In the genomic region with DNA sequence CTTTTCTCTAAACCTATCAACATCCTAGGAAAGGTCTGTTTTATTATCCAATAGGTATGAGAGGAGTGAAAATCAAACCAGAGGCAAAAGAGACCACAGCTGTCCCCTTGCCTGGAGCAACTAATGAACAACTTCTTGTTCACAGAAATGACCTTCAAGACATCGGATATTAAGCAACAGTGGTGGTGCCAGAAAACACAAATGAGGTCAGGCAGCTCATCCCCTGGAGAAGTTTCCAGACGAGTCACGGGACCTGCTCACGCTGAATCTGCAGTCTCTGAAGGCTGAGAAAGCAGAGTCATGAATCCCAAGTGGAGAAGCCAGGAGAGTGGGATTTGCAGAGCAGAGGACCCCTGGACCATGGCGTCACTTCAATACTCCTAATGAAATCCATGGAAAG, we compare ENCODE assay signal across 10 mouse cellular contexts.
DNase-seq lines count a peak whose midpoint lies in the region.
"Had no signal": no experiment of that assay in that cellular context is flagged by ENCODE, and none has a peak within 500 bp of the region (broad histone marks: within the 10 kb centered on the region; RNA-seq: fewer than 3 reads in every experiment).

No protein-coding gene starts in this region.

- intact Hi-C loops in heart, postnatal 10 days (cut with DNase I): no loop called here
- intact Hi-C loops in heart, postnatal 14 days (cut with DNase I): no loop called here
- intact Hi-C loops in gastrocnemius, postnatal 14 days (cut with DNase I; ENCODE audit: low total_unique reads): no loop called here

- DNase-seq in heart, postnatal 10 days: peak; percentile 28 to 30
- DNase-seq in heart, postnatal 14 days: no peak
- peak; percentile 26 for DNase-seq in lung, postnatal 36 days
- DNase-seq in lung, postnatal 25 days (ENCODE audit: low spot score): no peak
- peak; percentile 25 for DNase-seq in gastrocnemius, postnatal 14 days
- DNase-seq in kidney, postnatal 36 days: peak; percentile 62 to 64
- DNase-seq in thymus, postnatal 14 days: no peak
- DNase-seq: cerebellum, postnatal 25 days; left cerebral cortex, postnatal 4 days; thymus, adult 2 months had no signal

Comparison
In these comparisons a context has a peak if more than half of its experiments do, and no peak if none do; other contexts are left out.
1. DNase-seq: peak in heart, postnatal 10 days (2 of 2), lung, postnatal 36 days (single experiment), gastrocnemius, postnatal 14 days (single experiment) and kidney, postnatal 36 days (2 of 2); none in heart, postnatal 14 days (0 of 2), lung, postnatal 25 days (single experiment) and thymus, postnatal 14 days (single experiment).